Mouse (Mus musculus): ENCODE data around the gene Ttc28. TPM values are rescaled to one million over a fixed set of nuclear protein-coding genes. Genes with fewer than 3 reads are reported as not detected.
"Not testable (repeated sequence)": the region's sequence is repeated elsewhere in the genome, so short reads cannot be mapped to it uniquely, and the experiment has no call there.

Ttc28 gene
- polyA plus RNA-seq, 1 experiment from 2014 or later, result 9.0 TPM

DNA sequence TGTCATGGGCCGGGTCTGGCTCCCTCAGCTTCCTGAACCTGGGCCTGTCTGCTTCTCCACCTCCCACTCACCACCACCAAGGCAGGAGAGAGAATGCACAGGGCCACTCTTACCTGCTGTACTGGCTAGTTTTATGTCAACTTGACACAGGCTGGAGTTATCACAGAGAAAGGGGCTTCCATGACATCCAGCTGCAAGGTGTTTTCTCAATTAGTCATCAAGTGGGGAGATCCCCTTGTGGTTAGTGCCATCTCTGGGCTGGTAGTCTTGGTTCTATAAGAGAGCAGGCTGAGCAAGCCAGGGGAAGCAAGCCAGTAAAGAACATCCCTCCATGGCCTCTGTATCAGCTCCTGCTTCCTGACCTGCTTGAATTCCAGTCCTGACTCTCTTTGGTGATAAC, 381.6 kb downstream of the Ttc28 start:
- H3K9ac ChIP-seq (ENCODE audit: low read length); H3K36me3 ChIP-seq (ENCODE audit: control insufficient read depth, insufficient read depth, low read length); H3K4me2 ChIP-seq (ENCODE audit: low read depth, low read length); H3K27ac ChIP-seq (ENCODE audit: low read length); H3K4me3 ChIP-seq (replicated peaks; ENCODE audit: low read length); H3K27me3 ChIP-seq (ENCODE audit: control insufficient read depth, insufficient read depth, low read length); ATAC-seq (ENCODE audit: insufficient read depth, low FRiP score); H3K9me3 ChIP-seq (replicated peaks; ENCODE audit: control insufficient read depth, low read length): not testable (repeated sequence)
- WGBS, result 82% methylated on average over 1 of the region's 1 CpGs
- H3K4me1 ChIP-seq (ENCODE audit: control insufficient read depth, insufficient read depth, low read length), result peaks cover 18% of the 10 kb centered on the region

GRCm38 (mm10) chr5:111261733-111262573, 382.4 kb downstream of the Ttc28 start:
- Histone ChIP-seq H3K9ac (ENCODE audit: low read length) (no peak overlapping the region), H3K9me3 (replicated peaks; ENCODE audit: control insufficient read depth, low read length) (peaks cover 9% of the 10 kb centered on the region; the same call in 1 of the 2 replicates), H3K27me3 (ENCODE audit: control insufficient read depth, insufficient read depth, low read length) (no peaks in the 10 kb centered on the region), H3K4me2 (ENCODE audit: low read depth, low read length) (no peak overlapping the region), H3K27ac (ENCODE audit: low read length) (peak overlapping the region; percentile 72; the same call in 1 of the 2 replicates), H3K4me3 (replicated peaks; ENCODE audit: low read length) (no peak overlapping the region), H3K4me1 (ENCODE audit: control insufficient read depth, insufficient read depth, low read length) (peaks cover 18% of the 10 kb centered on the region), H3K36me3 (ENCODE audit: control insufficient read depth, insufficient read depth, low read length) (peaks cover 9% of the 10 kb centered on the region)
- no peak for ATAC-seq (ENCODE audit: insufficient read depth, low FRiP score)
- 54% methylated on average over 13 of the region's 13 CpGs for WGBS

DNA sequence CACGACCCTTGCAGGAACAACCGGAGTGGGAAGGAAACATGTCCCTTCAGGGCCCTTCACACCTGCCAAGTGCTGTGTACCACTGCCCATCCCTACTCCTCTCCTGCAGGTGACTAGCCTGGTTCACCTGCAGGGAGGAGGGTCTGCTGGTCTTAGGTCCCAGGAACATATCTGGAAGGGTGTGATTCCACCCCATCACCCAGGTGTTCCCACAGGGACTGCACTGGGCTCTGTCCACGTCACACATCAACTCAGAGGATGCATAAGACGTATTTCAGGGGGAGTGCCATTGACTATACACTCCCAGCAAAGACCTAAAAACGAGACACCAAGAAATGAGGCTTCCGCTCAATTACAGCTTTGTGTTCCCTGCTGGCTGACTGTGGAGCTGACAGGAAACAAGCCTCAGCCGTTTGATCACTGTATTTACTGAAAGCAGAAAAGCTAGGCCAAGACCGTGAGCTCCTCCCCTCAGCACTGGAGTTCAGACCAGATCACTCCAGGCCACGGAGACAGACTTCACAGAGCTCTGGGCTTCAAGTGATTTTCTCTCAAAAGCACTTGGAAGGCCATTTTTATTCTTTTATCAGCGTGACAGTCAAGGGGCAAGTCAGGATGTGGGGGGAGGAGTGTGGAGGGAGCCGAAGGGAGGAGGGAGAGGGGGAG, 383.1 kb downstream of the Ttc28 start:
- peak overlapping the region; percentile 27; the same call in 1 of the 2 replicates for H3K9ac ChIP-seq (ENCODE audit: low read length)
- H3K36me3 ChIP-seq (ENCODE audit: control insufficient read depth, insufficient read depth, low read length), result peaks cover 9% of the 10 kb centered on the region
- WGBS, result 17% methylated on average over 11 of the region's 11 CpGs
- H3K4me1 ChIP-seq (ENCODE audit: control insufficient read depth, insufficient read depth, low read length), result peaks cover 18% of the 10 kb centered on the region
- H3K27ac ChIP-seq (ENCODE audit: low read length), result peak overlapping the region; percentile 72
- H3K9me3 ChIP-seq (replicated peaks; ENCODE audit: control insufficient read depth, low read length), result peaks cover 9% of the 10 kb centered on the region; the same call in 1 of the 2 replicates
- H3K4me2 ChIP-seq (ENCODE audit: low read depth, low read length), result 0 out of 2 replicates have a peak overlapping the region, but pooled peaks have one; percentile 7
- H3K4me3 ChIP-seq (replicated peaks; ENCODE audit: low read length), result no peak overlapping the region
- ATAC-seq (ENCODE audit: insufficient read depth, low FRiP score), result peak; percentile 61; the same call in 1 of the 2 replicates
- H3K27me3 ChIP-seq (ENCODE audit: control insufficient read depth, insufficient read depth, low read length), result no peaks in the 10 kb centered on the region

- Histone ChIP-seq H3K27me3 (ENCODE audit: control insufficient read depth, insufficient read depth, low read length) (no peaks in the 10 kb centered on the region), H3K36me3 (ENCODE audit: control insufficient read depth, insufficient read depth, low read length) (peaks cover 9% of the 10 kb centered on the region), H3K4me2 (ENCODE audit: low read depth, low read length) (no peak overlapping the region), H3K9me3 (replicated peaks; ENCODE audit: control insufficient read depth, low read length) (peaks cover 9% of the 10 kb centered on the region; the same call in 1 of the 2 replicates), H3K4me3 (replicated peaks; ENCODE audit: low read length) (no peak overlapping the region), H3K4me1 (ENCODE audit: control insufficient read depth, insufficient read depth, low read length) (peaks cover 18% of the 10 kb centered on the region), H3K27ac (ENCODE audit: low read length) (peak overlapping the region; percentile 72), H3K9ac (ENCODE audit: low read length) (peak overlapping the region; percentile 31)
- ATAC-seq (ENCODE audit: insufficient read depth, low FRiP score), result no peak
- WGBS, result 35% methylated on average over 5 of the region's 5 CpGs
These were observed 383.8 kb downstream of the Ttc28 start for GRCm38 (mm10) chr5:111263370-111263769.

DNA sequence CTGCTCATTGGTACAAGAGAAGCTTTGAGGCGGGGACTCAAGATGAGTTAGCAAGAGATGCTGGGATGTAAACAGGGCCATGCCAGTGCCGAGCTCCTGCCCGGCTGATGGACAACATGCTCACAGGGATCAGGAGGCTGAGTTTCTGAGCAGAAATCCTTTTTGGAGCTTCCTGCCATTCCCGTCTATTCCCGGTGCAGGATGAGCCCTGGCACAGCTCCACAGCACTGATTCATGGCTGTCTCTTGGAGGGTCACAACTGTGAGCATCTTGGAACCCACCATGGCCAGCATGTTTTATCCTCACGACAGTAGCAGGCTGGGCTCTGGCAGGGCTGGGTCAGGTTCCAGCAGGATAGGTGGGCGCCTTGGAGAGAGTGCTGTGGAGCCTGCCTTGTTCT, 384.9 kb downstream of the Ttc28 start:
- peaks cover 9% of the 10 kb centered on the region for H3K36me3 ChIP-seq (ENCODE audit: control insufficient read depth, insufficient read depth, low read length)
- H3K4me3 ChIP-seq (replicated peaks; ENCODE audit: low read length), result no peak overlapping the region
- no peak overlapping the region for H3K4me2 ChIP-seq (ENCODE audit: low read depth, low read length)
- peaks cover 18% of the 10 kb centered on the region for H3K4me1 ChIP-seq (ENCODE audit: control insufficient read depth, insufficient read depth, low read length)
- no peak overlapping the region for H3K27ac ChIP-seq (ENCODE audit: low read length)
- H3K27me3 ChIP-seq (ENCODE audit: control insufficient read depth, insufficient read depth, low read length), result no peaks in the 10 kb centered on the region
- no peak for ATAC-seq (ENCODE audit: insufficient read depth, low FRiP score)
- H3K9me3 ChIP-seq (replicated peaks; ENCODE audit: control insufficient read depth, low read length), result peaks cover 9% of the 10 kb centered on the region; the same call in 1 of the 2 replicates
- no peak overlapping the region for H3K9ac ChIP-seq (ENCODE audit: low read length)
- WGBS, result 74% methylated on average over 7 of the region's 7 CpGs

- peaks cover 9% of the 10 kb centered on the region for H3K36me3 ChIP-seq (ENCODE audit: control insufficient read depth, insufficient read depth, low read length)
- H3K4me3 ChIP-seq (replicated peaks; ENCODE audit: low read length), result no peak overlapping the region
- no peaks in the 10 kb centered on the region for H3K27me3 ChIP-seq (ENCODE audit: control insufficient read depth, insufficient read depth, low read length)
- ATAC-seq (ENCODE audit: insufficient read depth, low FRiP score), result no peak
- H3K9me3 ChIP-seq (replicated peaks; ENCODE audit: control insufficient read depth, low read length), result peaks cover 9% of the 10 kb centered on the region; the same call in 1 of the 2 replicates
- peak overlapping the region; percentile 25; the same call in 1 of the 2 replicates for H3K27ac ChIP-seq (ENCODE audit: low read length)
- H3K4me2 ChIP-seq (ENCODE audit: low read depth, low read length), result no peak overlapping the region
- H3K4me1 ChIP-seq (ENCODE audit: control insufficient read depth, insufficient read depth, low read length), result peaks cover 18% of the 10 kb centered on the region
- H3K9ac ChIP-seq (ENCODE audit: low read length), result no peak overlapping the region
- WGBS, result 91% methylated on average over 5 of the region's 5 CpGs
These were observed 387.1 kb downstream of the Ttc28 start for GRCm38 (mm10) chr5:111266658-111267057.

DNA sequence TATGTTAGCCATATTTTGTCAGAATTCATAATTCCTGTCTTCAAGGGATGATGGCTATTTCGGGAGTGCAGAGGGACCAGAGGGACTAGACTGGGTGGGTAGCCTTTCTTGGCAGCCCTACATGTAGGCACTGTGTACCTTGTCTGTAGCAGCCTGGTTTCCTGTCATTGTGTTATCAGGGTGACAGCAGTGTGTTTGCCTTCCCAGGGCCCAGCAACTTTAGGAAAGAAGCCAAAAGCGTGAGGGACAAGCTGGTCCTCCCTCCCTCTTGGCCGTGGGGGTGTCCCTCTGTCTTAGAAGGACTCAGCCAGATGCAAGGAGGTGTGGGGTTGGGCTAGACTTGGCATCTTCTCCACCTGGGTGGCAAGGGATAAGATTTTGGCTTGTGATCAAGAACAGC, 387.5 kb downstream of the Ttc28 start:
- no peak for ATAC-seq (ENCODE audit: insufficient read depth, low FRiP score)
- Histone ChIP-seq H3K27ac (ENCODE audit: low read length) (peak overlapping the region; percentile 25; the same call in 1 of the 2 replicates), H3K27me3 (ENCODE audit: control insufficient read depth, insufficient read depth, low read length) (no peaks in the 10 kb centered on the region), H3K36me3 (ENCODE audit: control insufficient read depth, insufficient read depth, low read length) (peaks cover 9% of the 10 kb centered on the region), H3K4me3 (replicated peaks; ENCODE audit: low read length) (no peak overlapping the region), H3K4me2 (ENCODE audit: low read depth, low read length) (no peak overlapping the region), H3K9ac (ENCODE audit: low read length) (no peak overlapping the region), H3K9me3 (replicated peaks; ENCODE audit: control insufficient read depth, low read length) (peaks cover 9% of the 10 kb centered on the region; the same call in 1 of the 2 replicates), H3K4me1 (ENCODE audit: control insufficient read depth, insufficient read depth, low read length) (peaks cover 17% of the 10 kb centered on the region)
- WGBS, result 78% methylated on average over 3 of the region's 3 CpGs

DNA sequence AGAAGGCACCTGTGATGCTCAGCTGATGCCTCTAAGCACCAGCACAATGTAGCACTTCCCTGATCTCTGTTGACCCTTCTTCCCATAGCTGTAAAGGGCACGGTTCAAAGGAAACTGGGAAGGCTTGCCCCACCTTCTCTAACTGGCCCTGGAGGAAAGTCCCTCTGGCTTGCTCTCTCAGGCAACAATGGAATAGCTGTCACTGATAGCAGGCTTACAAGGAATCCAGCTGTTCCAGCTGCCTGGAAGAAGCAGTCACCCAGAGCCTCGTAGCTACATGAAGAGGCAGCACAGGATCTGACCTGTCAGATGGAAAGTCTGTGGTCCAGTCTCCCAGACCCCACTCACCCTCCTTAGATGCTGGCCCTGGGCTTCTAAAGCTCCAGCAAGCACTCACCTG, 389.2 kb downstream of the Ttc28 start:
- Histone ChIP-seq H3K9ac (ENCODE audit: low read length) (0 out of 2 replicates have a peak overlapping the region, but pooled peaks have one; percentile 10), H3K27ac (ENCODE audit: low read length) (no peak overlapping the region), H3K36me3 (ENCODE audit: control insufficient read depth, insufficient read depth, low read length) (peaks cover 9% of the 10 kb centered on the region), H3K4me2 (ENCODE audit: low read depth, low read length) (no peak overlapping the region), H3K4me3 (replicated peaks; ENCODE audit: low read length) (no peak overlapping the region), H3K9me3 (replicated peaks; ENCODE audit: control insufficient read depth, low read length) (peaks cover 9% of the 10 kb centered on the region; the same call in 1 of the 2 replicates), H3K4me1 (ENCODE audit: control insufficient read depth, insufficient read depth, low read length) (peaks cover 2% of the 10 kb centered on the region; the same call in 1 of the 2 replicates), H3K27me3 (ENCODE audit: control insufficient read depth, insufficient read depth, low read length) (no peaks in the 10 kb centered on the region)
- 49% methylated on average over 2 of the region's 2 CpGs for WGBS
- no peak for ATAC-seq (ENCODE audit: insufficient read depth, low FRiP score)
